Mouse (Mus musculus) gastrocnemius, adult 18-20 months (tissue): ENCODE results near the gene Retsat. TPM values are rescaled to one million over a fixed set of nuclear protein-coding genes. Genes with fewer than 3 reads are reported as not detected.

Experiments
- DNase-seq: peaks from one replicate; pipeline ENCODE4 v3.0.0; 2021; ENCODE audit warnings: low spot score
- total RNA-seq, 2 experiments: library from RNA; stranded (reverse); gene quantifications; 2 replicates each; pipeline ENCODE4 v1.2.3; 2021

Retsat gene
- total RNA-seq, 2 experiments from 2014 or later, result 62.7 to 71.1 TPM

DNA sequence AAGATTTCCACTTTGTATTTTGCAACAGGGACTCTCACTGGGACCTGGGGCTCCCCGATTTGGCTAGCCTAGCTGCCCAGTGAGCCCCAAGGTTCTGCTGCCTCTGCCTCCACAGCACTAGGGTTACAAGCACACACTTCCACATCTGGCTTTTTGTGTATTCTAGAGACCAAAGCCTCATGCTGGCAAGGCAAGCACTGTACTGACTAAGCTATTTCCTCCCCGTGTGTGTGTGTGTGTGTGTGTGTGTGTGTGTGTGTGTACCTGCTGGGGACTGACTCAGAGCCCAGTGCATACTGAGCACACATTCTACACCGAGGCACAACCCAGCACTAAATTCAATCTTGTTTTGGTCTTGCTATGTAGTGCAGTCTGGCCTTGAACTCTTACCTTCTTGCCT is 11.6 kb upstream of the Retsat start:
- DNase-seq, result no peak

GRCm38 (mm10) chr6:72588307-72588706 is 10.0 kb upstream of the Retsat start:
- no peak for DNase-seq

DNA sequence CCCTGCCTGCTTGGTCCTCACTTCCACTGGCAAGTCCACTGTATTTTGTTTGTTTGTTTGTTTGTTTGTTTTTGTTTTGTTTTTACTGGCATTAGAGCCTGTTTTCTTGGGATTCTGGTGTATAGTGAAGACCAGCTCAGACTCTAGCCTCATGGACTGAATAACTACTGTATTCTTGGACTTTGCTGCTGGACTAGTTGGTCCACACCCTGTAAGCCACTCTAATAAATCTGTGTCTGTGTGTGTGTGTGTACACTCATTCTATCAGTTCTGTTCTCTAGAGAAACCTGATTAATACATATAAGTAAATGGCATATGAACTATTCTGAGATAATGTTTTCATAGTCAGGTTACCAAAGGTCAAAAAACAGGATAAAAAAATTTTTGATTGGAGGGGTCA is 8.2 kb upstream of the Retsat start:
- no peak for DNase-seq

- peak; percentile 82 for DNase-seq
Observed at GRCm38 (mm10) chr6:72593011-72593803, 5.1 kb upstream of the Retsat start.

DNA sequence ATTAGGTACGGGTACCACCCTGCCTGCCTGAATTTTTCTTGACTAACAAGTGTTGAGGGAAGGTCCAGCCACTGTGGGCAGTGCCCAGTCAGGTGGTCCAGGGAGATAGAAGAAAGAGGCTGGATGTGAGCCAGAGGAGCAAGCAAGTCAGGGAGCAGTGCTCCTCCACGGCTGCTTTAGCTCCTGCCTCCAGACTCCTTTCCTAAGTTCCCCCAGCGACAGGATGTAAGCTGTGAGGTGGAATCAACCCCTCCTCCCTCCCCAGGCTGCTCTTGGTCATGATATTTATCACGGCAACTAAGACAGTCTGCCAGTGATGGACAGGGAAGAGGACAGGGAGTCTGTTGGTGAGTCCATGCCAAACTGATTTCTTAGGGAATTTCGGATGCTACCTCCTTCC is 4.4 kb upstream of the Retsat start:
- no peak for DNase-seq

DNA sequence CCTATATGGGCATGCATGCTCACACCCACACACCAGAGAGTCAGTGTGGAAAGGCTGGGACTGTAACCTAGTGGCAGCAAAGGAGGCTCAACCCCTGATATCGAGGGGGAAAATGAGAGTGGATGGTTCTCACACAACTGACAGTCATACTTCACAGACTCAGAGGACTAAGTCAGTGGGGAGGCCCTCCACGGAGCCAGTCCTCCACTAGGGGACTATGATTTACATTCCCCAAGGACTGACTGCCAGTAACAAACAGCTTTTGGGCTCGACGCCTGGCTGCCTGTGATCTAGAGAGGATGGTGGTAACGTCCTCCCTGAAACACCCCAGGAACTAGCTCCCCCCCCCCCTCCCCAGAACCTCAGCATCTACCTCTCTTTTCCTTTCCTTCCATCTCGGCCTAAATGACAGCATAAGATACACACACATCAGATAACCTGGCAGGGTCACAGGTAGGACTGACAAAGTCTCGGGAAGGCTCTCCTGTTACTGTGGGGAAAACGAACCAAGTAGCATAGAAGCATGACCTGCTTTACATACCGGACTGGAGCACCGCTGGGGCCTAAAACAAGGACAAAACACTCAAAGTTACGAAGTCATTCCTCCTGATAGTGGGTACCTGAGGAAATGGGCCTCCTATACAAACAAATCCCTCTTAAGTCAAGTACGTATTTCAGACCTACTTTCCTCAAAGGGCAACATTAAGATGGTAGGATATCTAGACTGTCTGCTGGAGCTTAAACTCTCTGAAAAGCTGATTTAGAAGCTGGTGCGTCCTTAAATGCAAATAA is 996 bp upstream of the Retsat start:
- no peak for DNase-seq

- peak; percentile 50 for DNase-seq
Observed at GRCm38 (mm10) chr6:72598791-72599557, 699 bp downstream of the Retsat start.

GRCm38 (mm10) chr6:72600216-72600615 is 1.9 kb downstream of the Retsat start:
- DNase-seq, result no peak

- DNase-seq, result no peak
Observed at GRCm38 (mm10) chr6:72600771-72601170, 2.5 kb downstream of the Retsat start.

DNA sequence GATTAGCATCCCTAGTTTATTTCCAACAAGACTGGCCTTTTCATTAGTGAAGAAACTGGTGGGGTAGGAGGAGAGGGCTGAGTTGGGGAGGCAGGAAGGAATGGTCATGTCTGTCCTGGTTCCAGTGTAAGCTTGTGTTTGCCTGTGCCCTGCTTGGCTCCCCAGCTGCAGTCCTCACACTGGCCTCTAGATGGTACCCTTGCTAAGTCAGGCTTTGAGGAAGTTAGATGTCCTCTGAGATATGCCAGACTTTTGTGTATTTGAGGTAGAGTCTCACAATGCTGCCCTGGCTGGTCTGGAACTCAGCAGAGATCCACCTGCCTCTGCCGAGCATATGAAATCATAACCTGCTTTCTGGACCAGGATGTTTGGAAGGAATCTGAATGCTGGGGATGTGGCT is 3.5 kb downstream of the Retsat start:
- DNase-seq, result peak; percentile 84

- no peak for DNase-seq
Observed at GRCm38 (mm10) chr6:72604066-72604465, 5.8 kb downstream of the Retsat start.

- no peak for DNase-seq
Observed at GRCm38 (mm10) chr6:72607060-72607459, 8.8 kb downstream of the Retsat start.

- DNase-seq, result no peak
Observed at GRCm38 (mm10) chr6:72607676-72608075, 9.4 kb downstream of the Retsat start.

GRCm38 (mm10) chr6:72608662-72609184 is 10.4 kb downstream of the Retsat start:
- no peak for DNase-seq

- DNase-seq, result no peak
Observed at GRCm38 (mm10) chr6:72610261-72610660, 12.0 kb downstream of the Retsat start.

- DNase-seq, result no peak
Observed at GRCm38 (mm10) chr6:72615151-72615550, 16.9 kb downstream of the Retsat start.

GRCm38 (mm10) chr6:72615561-72616375 is 17.5 kb downstream of the Retsat start:
- no peak for DNase-seq

DNA sequence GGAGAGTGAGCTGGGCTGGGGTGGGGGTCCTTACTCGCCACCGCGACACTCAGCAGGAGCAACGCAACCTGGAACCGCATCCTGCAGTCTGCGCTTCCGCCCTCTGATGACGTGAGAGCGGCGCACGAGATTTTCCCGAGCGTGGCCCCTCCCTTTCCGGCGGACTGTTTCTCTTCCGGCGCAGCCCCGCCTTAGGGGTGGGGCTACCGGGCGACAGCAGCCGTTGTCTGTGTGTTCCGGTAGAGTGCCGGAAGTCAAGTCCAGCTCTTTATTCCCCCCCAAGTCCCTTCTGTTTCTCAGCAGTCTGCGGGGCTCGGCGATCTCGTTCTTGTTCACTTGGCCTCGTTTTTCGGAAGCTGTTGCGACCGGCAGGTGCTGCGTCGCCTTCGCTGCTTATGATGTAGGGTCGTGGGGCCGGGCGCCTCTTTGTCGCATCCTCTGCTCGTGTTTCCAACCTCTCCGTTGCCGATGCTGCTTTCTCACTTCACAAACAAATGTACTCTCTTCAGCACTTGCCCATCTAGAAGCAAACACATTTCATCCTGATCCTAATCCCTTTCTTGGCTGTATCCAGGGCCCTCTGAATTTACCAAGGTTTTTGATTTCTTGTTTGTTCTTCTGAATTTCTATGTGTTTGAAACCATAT is 18.5 kb downstream of the Retsat start, which contains the start of gene Tgoln1:
Gene Tgoln1, minus strand, starts transcription at position 358 of the 646 bp plus-strand sequence.
- peak; percentile 95 for DNase-seq

- DNase-seq, result no peak
Observed at GRCm38 (mm10) chr6:72619734-72620532, 21.7 kb downstream of the Retsat start.
